Mouse (Mus musculus): ENCODE measurements around the gene Olfr524. TPM values are rescaled to one million over a fixed set of nuclear protein-coding genes. Genes with fewer than 3 reads are reported as not detected.

Gene Olfr524
- polyA plus RNA-seq, 2 experiments, result not detected

DNA sequence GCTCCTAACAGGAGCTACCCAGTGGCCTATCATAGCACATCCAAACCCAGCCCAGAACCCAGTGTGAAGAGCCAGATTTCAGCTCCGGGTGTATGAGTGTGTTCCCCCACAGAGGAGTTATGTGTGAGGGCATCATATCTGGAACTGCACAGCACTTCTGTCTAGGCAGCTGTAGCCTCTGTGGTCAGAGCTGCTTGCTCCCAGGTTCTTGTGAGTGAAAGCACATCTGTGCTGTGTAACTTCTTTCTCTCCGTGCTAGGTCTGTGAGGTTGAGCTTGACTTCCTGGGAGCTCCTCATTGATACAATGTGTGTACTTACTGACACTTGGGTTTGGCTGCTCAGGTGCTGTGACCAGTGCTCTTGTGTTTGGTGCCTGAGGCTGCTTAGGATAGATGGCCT lies 12.9 kb downstream of the Olfr524 start:
- H3K9me3 ChIP-seq (ENCODE audit: control insufficient read depth, low read length), result no peaks in the 10 kb centered on the region
- ATAC-seq (ENCODE audit: low FRiP score, low read depth) (no peak), DNase-seq (ENCODE audit: low spot score) (no peak)
- no peak overlapping the region for H3K4me2 ChIP-seq (replicated peaks; ENCODE audit: low read depth, low read length, severe bottlenecking)
- no peak overlapping the region for H3K9ac ChIP-seq (ENCODE audit: low read depth, low read length, severe bottlenecking)
- H3K4me3 ChIP-seq (replicated peaks; ENCODE audit: low read length), result no peak overlapping the region
- H3K27me3 ChIP-seq (ENCODE audit: control insufficient read depth, insufficient read depth, low read length), result no peaks in the 10 kb centered on the region
- H3K27ac ChIP-seq (replicated peaks; ENCODE audit: low read depth, low read length), result no peak overlapping the region
- no peaks in the 10 kb centered on the region for H3K36me3 ChIP-seq (ENCODE audit: control insufficient read depth, insufficient read depth, low read length)
- no peaks in the 10 kb centered on the region for H3K4me1 ChIP-seq (ENCODE audit: control insufficient read depth, insufficient read depth, low read length)
- no peak for TF ChIP-seq POLR2A (IDR thresholded peaks at IDR 0.05; ENCODE audit: borderline replicate concordance, extremely low read depth, insufficient read depth, insufficient read length)
- WGBS, result 73% methylated on average over 2 of the region's 2 CpGs

DNA sequence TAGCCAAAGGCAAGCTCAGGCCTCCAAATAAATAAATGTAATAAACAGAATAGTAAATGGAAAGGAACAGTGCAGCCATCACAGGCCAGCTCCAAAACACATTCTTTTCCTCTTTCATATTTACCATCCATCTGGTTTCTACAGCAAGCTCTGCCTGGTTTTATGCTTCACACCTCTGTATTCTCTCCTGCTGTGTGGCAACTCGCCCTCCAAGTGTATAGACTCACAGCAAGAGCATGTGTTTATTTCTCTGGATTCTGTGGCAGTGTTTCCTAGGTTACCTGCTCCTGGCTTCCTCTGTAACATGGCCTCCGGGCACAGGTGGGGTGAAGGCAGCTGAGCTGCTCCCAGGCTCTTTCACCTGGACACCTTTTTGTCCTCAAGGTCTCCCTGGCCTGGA lies 13.3 kb downstream of the Olfr524 start:
- Histone ChIP-seq H3K4me2 (replicated peaks; ENCODE audit: low read depth, low read length, severe bottlenecking) (no peak overlapping the region), H3K9ac (ENCODE audit: low read depth, low read length, severe bottlenecking) (no peak overlapping the region), H3K9me3 (ENCODE audit: control insufficient read depth, low read length) (no peaks in the 10 kb centered on the region), H3K36me3 (ENCODE audit: control insufficient read depth, insufficient read depth, low read length) (no peaks in the 10 kb centered on the region), H3K4me3 (replicated peaks; ENCODE audit: low read length) (no peak overlapping the region), H3K27me3 (ENCODE audit: control insufficient read depth, insufficient read depth, low read length) (no peaks in the 10 kb centered on the region), H3K4me1 (ENCODE audit: control insufficient read depth, insufficient read depth, low read length) (no peaks in the 10 kb centered on the region), H3K27ac (replicated peaks; ENCODE audit: low read depth, low read length) (no peak overlapping the region)
- DNase-seq (ENCODE audit: low spot score), result no peak
- WGBS, result 46% methylated on average over 2 of the region's 2 CpGs
- TF ChIP-seq POLR2A (IDR thresholded peaks at IDR 0.05; ENCODE audit: borderline replicate concordance, extremely low read depth, insufficient read depth, insufficient read length), result no peak
- no peak for ATAC-seq (ENCODE audit: low FRiP score, low read depth)

DNA sequence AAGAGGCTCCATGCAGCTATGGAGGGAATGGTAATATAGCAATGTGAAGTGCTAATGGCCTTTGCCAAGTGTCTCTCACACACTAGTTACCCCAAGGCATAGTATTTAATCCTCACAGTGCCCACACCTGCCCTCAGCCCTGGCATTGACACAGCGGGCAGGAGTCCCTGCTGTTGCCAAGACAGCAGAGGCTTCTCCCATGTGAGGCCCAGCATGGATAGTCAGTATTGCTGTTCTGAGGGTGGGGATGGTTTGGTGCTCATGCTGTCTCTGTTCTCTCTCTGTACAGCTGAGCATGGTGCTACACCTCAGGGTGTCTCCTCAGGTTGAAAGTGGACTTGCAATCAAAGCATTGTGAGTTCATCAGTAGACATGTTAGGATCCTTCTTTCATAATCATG lies 15.3 kb downstream of the Olfr524 start:
- no peak for TF ChIP-seq POLR2A (IDR thresholded peaks at IDR 0.05; ENCODE audit: borderline replicate concordance, extremely low read depth, insufficient read depth, insufficient read length)
- Histone ChIP-seq H3K27ac (replicated peaks; ENCODE audit: low read depth, low read length) (no peak overlapping the region), H3K36me3 (ENCODE audit: control insufficient read depth, insufficient read depth, low read length) (no peaks in the 10 kb centered on the region), H3K4me1 (ENCODE audit: control insufficient read depth, insufficient read depth, low read length) (no peaks in the 10 kb centered on the region), H3K4me3 (replicated peaks; ENCODE audit: low read length) (no peak overlapping the region), H3K9ac (ENCODE audit: low read depth, low read length, severe bottlenecking) (no peak overlapping the region), H3K9me3 (ENCODE audit: control insufficient read depth, low read length) (no peaks in the 10 kb centered on the region), H3K4me2 (replicated peaks; ENCODE audit: low read depth, low read length, severe bottlenecking) (no peak overlapping the region), H3K27me3 (ENCODE audit: control insufficient read depth, insufficient read depth, low read length) (no peaks in the 10 kb centered on the region)
- no peak for ATAC-seq (ENCODE audit: low FRiP score, low read depth)
- 75% methylated on average over 1 of the region's 1 CpGs for WGBS
- no peak for DNase-seq (ENCODE audit: low spot score)

DNA sequence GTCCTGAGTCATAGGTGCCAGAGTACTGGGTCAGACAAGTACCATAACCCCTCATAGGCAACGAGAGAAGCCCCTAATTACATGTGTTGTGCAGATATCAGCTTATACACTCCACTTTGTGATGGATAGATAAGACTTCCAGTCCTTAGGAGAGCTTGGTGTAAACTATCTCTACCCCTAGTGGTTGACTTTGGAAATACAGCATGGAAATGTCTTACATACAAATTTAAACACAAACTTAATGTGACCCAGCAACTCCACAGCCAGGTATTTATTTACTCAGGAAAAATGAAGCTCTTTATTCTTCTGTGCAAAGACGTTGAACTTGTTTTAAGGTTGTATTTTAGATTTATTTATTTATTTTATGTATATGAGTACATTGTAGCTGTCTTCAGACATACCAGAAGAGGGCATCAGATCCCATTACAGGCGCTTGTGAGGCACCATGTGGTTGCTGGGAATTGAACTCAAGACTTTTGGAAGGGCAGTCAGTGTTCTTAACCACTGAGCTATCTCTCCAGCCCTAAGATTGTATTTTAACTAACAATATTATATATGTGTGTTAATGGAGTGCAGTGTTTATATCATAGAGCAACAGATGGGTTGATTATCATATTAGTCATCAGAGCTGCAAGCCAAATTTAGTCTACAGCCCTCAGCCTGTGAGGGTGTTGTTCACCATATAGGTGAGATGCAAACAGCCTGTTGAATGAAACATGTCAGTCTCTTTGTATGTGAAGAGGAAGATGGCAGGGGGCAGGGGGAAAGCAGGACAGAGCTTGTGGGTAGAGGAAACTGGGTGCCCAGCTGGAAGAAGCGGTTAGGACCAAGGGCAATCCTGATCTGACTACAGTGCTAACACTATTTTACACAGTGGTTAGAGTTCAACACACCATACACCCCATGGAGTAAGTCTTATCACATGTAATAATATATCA lies 17.1 kb downstream of the Olfr524 start:
- no peak for TF ChIP-seq POLR2A (IDR thresholded peaks at IDR 0.05; ENCODE audit: borderline replicate concordance, extremely low read depth, insufficient read depth, insufficient read length)
- DNase-seq (ENCODE audit: low spot score), result no peak

DNA sequence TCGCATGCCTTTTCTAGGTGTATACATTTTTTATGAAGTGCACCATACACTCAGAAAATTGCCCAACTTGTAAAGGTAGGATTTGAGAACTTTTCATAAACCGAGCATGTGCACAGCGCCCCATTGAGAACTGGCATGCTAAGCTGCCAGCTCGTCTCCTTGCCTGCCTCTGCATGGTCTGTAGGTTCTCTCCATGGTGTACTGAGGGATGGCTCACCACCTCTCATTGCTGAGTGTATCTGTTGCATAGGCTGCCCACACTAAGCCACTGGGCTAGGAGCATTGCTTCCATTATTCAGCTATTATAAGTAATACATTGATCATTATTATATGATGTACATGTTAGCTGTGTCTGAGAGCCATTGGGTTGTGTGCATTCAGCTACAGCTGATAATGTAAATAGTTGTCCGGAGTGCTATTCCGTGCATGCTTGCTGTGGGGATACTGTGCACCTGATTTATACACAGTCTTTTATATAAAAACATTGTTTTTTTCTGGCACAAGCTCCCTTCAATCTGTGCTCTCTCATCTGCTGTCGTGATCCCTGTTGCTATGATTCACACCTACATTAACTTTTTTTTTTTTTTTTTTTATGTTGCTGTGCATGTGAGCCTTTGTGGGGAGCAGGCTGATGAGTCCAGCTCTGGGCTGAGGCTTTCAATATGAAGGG lies 17.9 kb downstream of the Olfr524 start:
- H3K27ac ChIP-seq (replicated peaks; ENCODE audit: low read depth, low read length), result no peak overlapping the region
- TF ChIP-seq POLR2A (IDR thresholded peaks at IDR 0.05; ENCODE audit: borderline replicate concordance, extremely low read depth, insufficient read depth, insufficient read length), result no peak
- H3K9me3 ChIP-seq (ENCODE audit: control insufficient read depth, low read length), result no peaks in the 10 kb centered on the region
- H3K36me3 ChIP-seq (ENCODE audit: control insufficient read depth, insufficient read depth, low read length), result no peaks in the 10 kb centered on the region
- no peaks in the 10 kb centered on the region for H3K4me1 ChIP-seq (ENCODE audit: control insufficient read depth, insufficient read depth, low read length)
- no peak for DNase-seq (ENCODE audit: low spot score)
- ATAC-seq (ENCODE audit: low FRiP score, low read depth), result no peak
- no peak overlapping the region for H3K4me3 ChIP-seq (replicated peaks; ENCODE audit: low read length)
- no peaks in the 10 kb centered on the region for H3K27me3 ChIP-seq (ENCODE audit: control insufficient read depth, insufficient read depth, low read length)
- whole genome bisulfite sequencing, result 79% methylated on average over 7 of the region's 7 CpGs
- H3K4me2 ChIP-seq (replicated peaks; ENCODE audit: low read depth, low read length, severe bottlenecking), result no peak overlapping the region
- no peak overlapping the region for H3K9ac ChIP-seq (ENCODE audit: low read depth, low read length, severe bottlenecking)

More for the DNA sequence above, 17.1 kb downstream of the Olfr524 start:
- Histone ChIP-seq H3K4me3 (replicated peaks; ENCODE audit: low read length) (no peak overlapping the region), H3K36me3 (ENCODE audit: control insufficient read depth, insufficient read depth, low read length) (no peaks in the 10 kb centered on the region), H3K27me3 (ENCODE audit: control insufficient read depth, insufficient read depth, low read length) (no peaks in the 10 kb centered on the region), H3K4me2 (replicated peaks; ENCODE audit: low read depth, low read length, severe bottlenecking) (no peak overlapping the region), H3K4me1 (ENCODE audit: control insufficient read depth, insufficient read depth, low read length) (no peaks in the 10 kb centered on the region), H3K9me3 (ENCODE audit: control insufficient read depth, low read length) (no peaks in the 10 kb centered on the region), H3K9ac (ENCODE audit: low read depth, low read length, severe bottlenecking) (no peak overlapping the region), H3K27ac (replicated peaks; ENCODE audit: low read depth, low read length) (no peak overlapping the region)
- no peak for ATAC-seq (ENCODE audit: low FRiP score, low read depth)
- WGBS, result 64% methylated on average over 4 of the region's 4 CpGs

Measured in limb, embryonic 14.5 days (tissue).